Mouse (Mus musculus) frontal cortex, postnatal 14 days (tissue): ENCODE measurements around the gene Mrpl23.

Source experiments
- DNase-seq, 2 experiments: peaks; one replicate each; pipeline ENCODE4 v3.0.0; 2022; ENCODE audit warnings: low spot score in 2 of 2

The Mrpl23 gene

GRCm38 (mm10) chr7:142552591-142553416 is 20.3 kb downstream of the Mrpl23 start:
- no peak for DNase-seq

- DNase-seq, result no peak
These were observed 21.2 kb downstream of the Mrpl23 start for GRCm38 (mm10) chr7:142553417-142554335.

- DNase-seq, result no peak
These were observed 22.1 kb downstream of the Mrpl23 start for GRCm38 (mm10) chr7:142554625-142555024.

GRCm38 (mm10) chr7:142555366-142556088 is 23.0 kb downstream of the Mrpl23 start:
- DNase-seq, result no peak

- DNase-seq, result no peak
These were observed 23.6 kb downstream of the Mrpl23 start for GRCm38 (mm10) chr7:142556089-142556476.

GRCm38 (mm10) chr7:142557696-142558095 is 25.2 kb downstream of the Mrpl23 start:
- no peak for DNase-seq

GRCm38 (mm10) chr7:142558511-142559146 is 26.1 kb downstream of the Mrpl23 start:
- no peak for DNase-seq

- DNase-seq, result no peak
These were observed 27.2 kb downstream of the Mrpl23 start for GRCm38 (mm10) chr7:142559651-142560175.

GRCm38 (mm10) chr7:142560942-142561855 is 28.7 kb downstream of the Mrpl23 start:
- DNase-seq, result no peak

- no peak for DNase-seq
These were observed 29.4 kb downstream of the Mrpl23 start for GRCm38 (mm10) chr7:142561856-142562404.

- no peak for DNase-seq
These were observed 30.7 kb downstream of the Mrpl23 start for GRCm38 (mm10) chr7:142563168-142563567.

GRCm38 (mm10) chr7:142564955-142565643 is 32.6 kb downstream of the Mrpl23 start:
- no peak for DNase-seq

- DNase-seq, result no peak
These were observed 34.0 kb downstream of the Mrpl23 start for GRCm38 (mm10) chr7:142566512-142566911.

- no peak for DNase-seq
These were observed 36.5 kb downstream of the Mrpl23 start for GRCm38 (mm10) chr7:142568985-142569384.

- DNase-seq, result no peak
These were observed 38.1 kb downstream of the Mrpl23 start for GRCm38 (mm10) chr7:142570565-142570964.

GRCm38 (mm10) chr7:142571458-142572220 is 39.2 kb downstream of the Mrpl23 start:
- no peak for DNase-seq

- no peak for DNase-seq
These were observed 39.9 kb downstream of the Mrpl23 start for GRCm38 (mm10) chr7:142572343-142572742.

- no peak for DNase-seq
These were observed 40.5 kb downstream of the Mrpl23 start for GRCm38 (mm10) chr7:142572992-142573391.
